Mouse (Mus musculus) hindbrain, embryonic 13.5 days (tissue): ENCODE measurements around the gene Mfsd6l. TPM values are rescaled to one million over a fixed set of nuclear protein-coding genes. Genes with fewer than 3 reads are reported as not detected.

Experiments used
- ATAC-seq: fragments of 200-750 bp; cut with Nextera tagmentation; 2 replicates; pipeline ENCODE4 v1.8.0; 2017; ENCODE audit warnings: moderate TSS enrichment; ENCODE audit not compliant: low FRiP score
- H3K27ac ChIP-seq: fragments of 300-500 bp; sonication (generic); 2 replicates; pipeline ENCODE4 v1.5.1; 2015; ENCODE audit warnings: inconsistent platforms, mild to moderate bottlenecking, moderate library complexity
- H3K27me3 ChIP-seq: fragments of 300-500 bp; sonication (generic); 2 replicates; pipeline ENCODE4 v1.6.1; 2015; ENCODE audit warnings: mild to moderate bottlenecking, inconsistent platforms
- H3K36me3 ChIP-seq: fragments of 300-500 bp; sonication (generic); 2 replicates; pipeline ENCODE4 v1.6.1; 2015; ENCODE audit warnings: mild to moderate bottlenecking, inconsistent platforms
- H3K4me1 ChIP-seq: fragments of 300-500 bp; sonication (generic); replicated peaks from 2 replicates; pipeline ENCODE4 v1.6.1; 2015; ENCODE audit warnings: inconsistent platforms
- H3K4me2 ChIP-seq: fragments of 300-500 bp; sonication (generic); 2 replicates; pipeline ENCODE4 v1.6.1; 2015; ENCODE audit warnings: inconsistent platforms, mild to moderate bottlenecking, moderate library complexity
- H3K4me3 ChIP-seq: fragments of 300-500 bp; sonication (generic); 2 replicates; pipeline ENCODE4 v1.5.1; 2015; ENCODE audit warnings: mild to moderate bottlenecking, inconsistent platforms
- H3K9ac ChIP-seq: fragments of 300-500 bp; sonication (generic); 2 replicates; pipeline ENCODE4 v1.6.1; 2015; ENCODE audit warnings: mild to moderate bottlenecking, inconsistent platforms
- H3K9me3 ChIP-seq: fragments of 300-500 bp; sonication (generic); 2 replicates; pipeline ENCODE4 v1.6.1; 2016; ENCODE audit warnings: inconsistent platforms
- WGBS: fragments of 180-500 bp; shearing (Covaris S2); methylation state at CpG from one replicate; pipeline ENCODE4 v1.1.7; 2015; 5-methylcytosine and 5-hydroxymethylcytosine counted together
- polyA plus RNA-seq: library from polyadenylated mRNA; unstranded; fragments of >200 nt; fragmentation: Nextera tagmentation; extraction: Ambion mirVana; gene quantifications from 2 replicates; pipeline ENCODE4 v1.2.1, GENCODE M21; 2015

Gene Mfsd6l
- polyA plus RNA-seq, 1 experiment from 2014 or later = not detected

GRCm38 (mm10) chr11:68532773-68533172, 23.2 kb upstream of the Mfsd6l start:
- H3K4me2 ChIP-seq = no peak overlapping the region
- no peak overlapping the region for H3K9ac ChIP-seq
- 72% methylated on average over 5 of the region's 5 CpGs for WGBS
- H3K9me3 ChIP-seq = no peaks in the 10 kb centered on the region
- no peak overlapping the region for H3K4me3 ChIP-seq
- no peaks in the 10 kb centered on the region for H3K4me1 ChIP-seq
- H3K27me3 ChIP-seq = peaks cover 6% of the 10 kb centered on the region; the same call in 1 of the 2 replicates
- H3K27ac ChIP-seq = no peak overlapping the region
- no peaks in the 10 kb centered on the region for H3K36me3 ChIP-seq
- no peak for ATAC-seq

GRCm38 (mm10) chr11:68533971-68534475, 22.0 kb upstream of the Mfsd6l start:
- 87% methylated on average over 6 of the region's 6 CpGs for WGBS
- Histone ChIP-seq H3K4me1 (no peaks in the 10 kb centered on the region), H3K36me3 (no peaks in the 10 kb centered on the region), H3K4me2 (no peak overlapping the region), H3K9me3 (no peaks in the 10 kb centered on the region), H3K27ac (no peak overlapping the region), H3K27me3 (peaks cover 6% of the 10 kb centered on the region; the same call in 1 of the 2 replicates), H3K4me3 (no peak overlapping the region), H3K9ac (no peak overlapping the region)
- ATAC-seq = no peak

- H3K9ac ChIP-seq = no peak overlapping the region
- WGBS = 73% methylated on average over 4 of the region's 4 CpGs
Observed at GRCm38 (mm10) chr11:68536026-68536425, 20.0 kb upstream of the Mfsd6l start.

DNA sequence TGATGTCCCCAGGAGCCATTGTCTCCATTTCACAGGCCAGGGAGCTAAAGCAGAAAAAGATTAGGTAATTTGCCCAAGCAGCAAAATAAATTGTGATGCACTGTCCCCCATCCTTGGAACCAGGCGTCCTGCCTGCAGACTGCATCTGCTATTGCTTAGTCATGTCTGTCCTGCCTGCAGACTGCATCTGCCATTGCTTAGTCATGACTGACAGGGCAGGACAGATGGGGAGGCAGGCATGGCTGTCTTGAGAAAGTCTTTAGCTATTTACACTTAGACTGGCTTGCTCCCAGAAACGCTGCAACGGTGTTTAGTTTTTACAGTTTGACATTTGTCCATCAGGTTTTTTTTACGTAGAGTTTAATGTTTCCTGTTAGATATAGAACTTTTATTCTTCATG, 19.5 kb upstream of the Mfsd6l start:
- Histone ChIP-seq H3K36me3 (no peaks in the 10 kb centered on the region), H3K27me3 (0 out of 2 replicates have a peak, but pooled peaks cover 3% of the 10 kb centered on the region), H3K27ac (no peak overlapping the region), H3K4me2 (no peak overlapping the region), H3K9ac (no peak overlapping the region), H3K4me3 (no peak overlapping the region), H3K4me1 (no peaks in the 10 kb centered on the region), H3K9me3 (no peaks in the 10 kb centered on the region)
- 55% methylated on average over 4 of the region's 4 CpGs for WGBS
- ATAC-seq = no peak

More at GRCm38 (mm10) chr11:68536026-68536425, 20.0 kb upstream of the Mfsd6l start:
- Histone ChIP-seq H3K4me3 (no peak overlapping the region), H3K36me3 (no peaks in the 10 kb centered on the region), H3K9me3 (no peaks in the 10 kb centered on the region), H3K27ac (no peak overlapping the region), H3K27me3 (0 out of 2 replicates have a peak, but pooled peaks cover 5% of the 10 kb centered on the region), H3K4me1 (no peaks in the 10 kb centered on the region), H3K4me2 (no peak overlapping the region)
- no peak for ATAC-seq

- H3K36me3 ChIP-seq = no peaks in the 10 kb centered on the region
- no peak overlapping the region for H3K27ac ChIP-seq
- ATAC-seq = no peak
- no peak overlapping the region for H3K9ac ChIP-seq
- no peaks in the 10 kb centered on the region for H3K27me3 ChIP-seq
- WGBS = 63% methylated on average over 5 of the region's 5 CpGs
- H3K9me3 ChIP-seq = no peaks in the 10 kb centered on the region
- no peak overlapping the region for H3K4me3 ChIP-seq
- H3K4me1 ChIP-seq = no peaks in the 10 kb centered on the region
- no peak overlapping the region for H3K4me2 ChIP-seq
Observed at GRCm38 (mm10) chr11:68539621-68540020, 16.4 kb upstream of the Mfsd6l start.

- Histone ChIP-seq H3K4me2 (no peak overlapping the region), H3K9ac (no peak overlapping the region), H3K27ac (no peak overlapping the region), H3K4me1 (no peaks in the 10 kb centered on the region), H3K27me3 (no peaks in the 10 kb centered on the region), H3K36me3 (no peaks in the 10 kb centered on the region), H3K4me3 (no peak overlapping the region), H3K9me3 (no peaks in the 10 kb centered on the region)
- WGBS = 12% methylated on average over 8 of the region's 8 CpGs
- no peak for ATAC-seq
Observed at GRCm38 (mm10) chr11:68544554-68544953, 11.4 kb upstream of the Mfsd6l start.

GRCm38 (mm10) chr11:68545172-68545571, 10.8 kb upstream of the Mfsd6l start:
- Histone ChIP-seq H3K27ac (no peak overlapping the region), H3K9ac (no peak overlapping the region), H3K36me3 (no peaks in the 10 kb centered on the region), H3K4me2 (no peak overlapping the region), H3K4me1 (no peaks in the 10 kb centered on the region), H3K9me3 (no peaks in the 10 kb centered on the region), H3K27me3 (no peaks in the 10 kb centered on the region), H3K4me3 (no peak overlapping the region)
- no peak for ATAC-seq
- 62% methylated on average over 7 of the region's 7 CpGs for WGBS

- Histone ChIP-seq H3K27me3 (no peaks in the 10 kb centered on the region), H3K4me1 (no peaks in the 10 kb centered on the region), H3K9ac (no peak overlapping the region), H3K4me3 (no peak overlapping the region), H3K4me2 (no peak overlapping the region), H3K9me3 (no peaks in the 10 kb centered on the region), H3K36me3 (no peaks in the 10 kb centered on the region), H3K27ac (no peak overlapping the region)
- 89% methylated on average over 8 of the region's 8 CpGs for WGBS
- ATAC-seq = no peak
Observed at GRCm38 (mm10) chr11:68545682-68546222, 10.2 kb upstream of the Mfsd6l start.

DNA sequence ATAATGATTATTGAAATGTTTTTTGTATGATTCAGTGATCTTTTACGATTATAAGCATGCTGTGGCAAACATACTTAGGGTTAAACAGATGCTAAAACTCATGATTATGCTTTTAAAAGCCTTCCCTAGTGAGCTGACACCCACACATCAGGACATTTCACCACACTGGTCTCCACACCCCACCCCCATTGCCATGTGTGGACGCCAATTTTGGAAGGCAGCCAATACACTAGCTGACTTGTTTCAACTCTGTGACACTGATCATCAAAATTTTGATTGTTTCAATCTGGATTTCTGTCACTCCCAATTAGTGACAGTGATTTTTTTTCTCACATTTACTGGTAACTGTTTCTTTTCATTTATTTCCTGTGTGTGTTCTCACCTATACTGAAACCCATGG, 8.5 kb upstream of the Mfsd6l start:
- ATAC-seq = no peak
- H3K4me3 ChIP-seq = no peak overlapping the region
- no peaks in the 10 kb centered on the region for H3K4me1 ChIP-seq
- no peak overlapping the region for H3K27ac ChIP-seq
- 72% methylated on average over 2 of the region's 2 CpGs for WGBS
- H3K27me3 ChIP-seq = no peaks in the 10 kb centered on the region
- no peaks in the 10 kb centered on the region for H3K36me3 ChIP-seq
- no peaks in the 10 kb centered on the region for H3K9me3 ChIP-seq
- H3K4me2 ChIP-seq = no peak overlapping the region
- H3K9ac ChIP-seq = no peak overlapping the region

- Histone ChIP-seq H3K36me3 (no peaks in the 10 kb centered on the region), H3K4me1 (no peaks in the 10 kb centered on the region), H3K27me3 (no peaks in the 10 kb centered on the region), H3K9ac (no peak overlapping the region), H3K4me2 (no peak overlapping the region), H3K4me3 (no peak overlapping the region), H3K27ac (no peak overlapping the region), H3K9me3 (no peaks in the 10 kb centered on the region)
- WGBS = 49% methylated on average over 3 of the region's 3 CpGs
- no peak for ATAC-seq
Observed at GRCm38 (mm10) chr11:68549597-68549996, 6.4 kb upstream of the Mfsd6l start.

DNA sequence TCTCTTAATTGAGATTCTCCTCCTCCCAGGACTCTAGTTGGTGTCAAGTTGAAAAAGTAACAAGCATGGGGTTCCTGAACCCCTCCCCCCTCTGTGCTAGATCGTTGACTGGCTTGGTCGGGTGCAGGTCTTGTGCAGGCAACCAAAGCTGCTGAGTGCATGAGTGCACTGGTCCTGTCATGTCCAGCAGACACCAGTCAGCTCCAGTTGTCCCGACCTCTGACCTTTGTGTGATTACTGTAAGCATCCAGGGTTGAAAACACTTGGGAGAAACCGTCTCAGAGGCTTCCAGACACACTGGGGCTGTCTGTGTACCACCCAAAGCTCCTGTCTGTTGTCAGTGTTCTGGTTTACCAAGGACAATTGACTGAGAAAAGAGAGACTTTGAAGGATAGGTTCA, 5.6 kb upstream of the Mfsd6l start:
- ATAC-seq = no peak
- Histone ChIP-seq H3K36me3 (no peaks in the 10 kb centered on the region), H3K9ac (no peak overlapping the region), H3K27me3 (peaks cover under 1% of the 10 kb centered on the region; the same call in 1 of the 2 replicates), H3K4me2 (no peak overlapping the region), H3K4me1 (no peaks in the 10 kb centered on the region), H3K27ac (no peak overlapping the region), H3K4me3 (no peak overlapping the region), H3K9me3 (no peaks in the 10 kb centered on the region)
- WGBS = 63% methylated on average over 4 of the region's 4 CpGs

DNA sequence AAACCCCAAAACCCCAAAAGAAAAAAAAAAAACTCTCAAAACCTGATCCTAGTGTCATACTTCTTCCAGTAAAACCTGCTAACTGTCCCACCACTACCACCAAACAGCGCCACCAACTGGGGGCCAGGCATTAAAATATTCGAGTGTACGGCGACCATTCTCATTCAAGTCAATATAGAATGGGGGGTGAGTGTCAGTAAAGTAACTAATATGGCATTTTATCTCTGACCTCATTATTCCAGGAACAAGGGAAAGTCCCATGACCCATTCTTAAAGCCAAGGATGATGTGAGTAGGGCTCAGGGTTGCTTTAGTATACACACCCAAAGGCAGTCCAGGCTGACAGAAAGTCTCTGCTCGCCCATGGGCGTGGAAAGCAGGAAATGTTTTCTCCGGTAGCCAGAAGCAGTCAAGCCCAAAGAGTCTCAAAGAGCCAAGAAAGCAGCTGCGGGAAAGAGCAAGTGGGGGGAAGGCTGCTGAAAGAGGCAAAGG, 2.0 kb upstream of the Mfsd6l start:
- H3K27ac ChIP-seq = no peak overlapping the region
- H3K4me3 ChIP-seq = no peak overlapping the region
- peaks cover 23% of the 10 kb centered on the region for H3K27me3 ChIP-seq
- peaks cover 7% of the 10 kb centered on the region for H3K4me1 ChIP-seq
- WGBS = 43% methylated on average over 8 of the region's 8 CpGs
- no peaks in the 10 kb centered on the region for H3K9me3 ChIP-seq
- no peaks in the 10 kb centered on the region for H3K36me3 ChIP-seq
- ATAC-seq = no peak
- H3K4me2 ChIP-seq = no peak overlapping the region
- no peak overlapping the region for H3K9ac ChIP-seq

GRCm38 (mm10) chr11:68559546-68559945, 3.6 kb downstream of the Mfsd6l start:
- Histone ChIP-seq H3K9ac (no peak overlapping the region), H3K27me3 (peaks cover 31% of the 10 kb centered on the region), H3K4me1 (peaks cover 7% of the 10 kb centered on the region), H3K9me3 (no peaks in the 10 kb centered on the region), H3K27ac (no peak overlapping the region), H3K4me2 (no peak overlapping the region), H3K4me3 (no peak overlapping the region), H3K36me3 (no peaks in the 10 kb centered on the region)
- ATAC-seq = no peak
- WGBS = 31% methylated on average over 1 of the region's 1 CpGs
